Mouse (Mus musculus) E14TG2a.4 (cell line): ENCODE data around the gene Ndst2.

Experiments used
- H3K27me3 ChIP-seq: 2 replicates; pipeline ENCODE4 v1.6.1; 2014; ENCODE audit warnings: low read length, control low read depth; ENCODE audit not compliant: insufficient read depth
- H3K36me3 ChIP-seq: 2 replicates; pipeline ENCODE4 v1.6.1; 2014; ENCODE audit warnings: low read length, control low read depth; ENCODE audit not compliant: insufficient read depth
- H3K4me1 ChIP-seq: replicated peaks from 2 replicates; pipeline ENCODE4 v1.6.1; 2014; ENCODE audit warnings: low read depth, low read length, control low read depth
- H3K4me3 ChIP-seq: replicated peaks from 2 replicates; pipeline ENCODE4 v1.5.1; 2014; ENCODE audit warnings: mild to moderate bottlenecking, low read length
- H3K9me3 ChIP-seq: 2 replicates; pipeline ENCODE4 v1.6.1; 2014; ENCODE audit warnings: low read length, control low read depth
- CTCF ChIP-seq: conservative IDR thresholded peaks from 2 replicates; pipeline ENCODE4 v1.5.1; 2014; ENCODE audit warnings: low read length
- NANOG ChIP-seq: IDR thresholded peaks from 2 replicates; pipeline ENCODE4 v1.6.1; 2014; ENCODE audit warnings: borderline replicate concordance, low read length, mixed read lengths
- POU5F1 ChIP-seq: IDR thresholded peaks from 2 replicates; pipeline ENCODE4 v1.6.1; 2014; ENCODE audit warnings: low read length, borderline replicate concordance

The Ndst2 gene

GRCm38 (mm10) chr14:20700362-20700761, 34.0 kb downstream of the Ndst2 start:
- Histone ChIP-seq H3K4me1 (peaks cover 60% of the 10 kb centered on the region), H3K36me3 (peaks cover 64% of the 10 kb centered on the region), H3K9me3 (no peaks in the 10 kb centered on the region), H3K4me3 (no peak overlapping the region), H3K27me3 (no peaks in the 10 kb centered on the region)
- TF ChIP-seq POU5F1 = no peak
- no peak for TF ChIP-seq NANOG
- no peak for TF ChIP-seq CTCF

- H3K4me1 ChIP-seq = peaks cover 66% of the 10 kb centered on the region
- no peaks in the 10 kb centered on the region for H3K27me3 ChIP-seq
- no peaks in the 10 kb centered on the region for H3K9me3 ChIP-seq
- TF ChIP-seq NANOG = no peak
- no peak for TF ChIP-seq CTCF
- no peak for TF ChIP-seq POU5F1
- H3K36me3 ChIP-seq = peaks cover 58% of the 10 kb centered on the region
- H3K4me3 ChIP-seq = no peak overlapping the region
Measured at GRCm38 (mm10) chr14:20698515-20698914, 35.8 kb downstream of the Ndst2 start.

GRCm38 (mm10) chr14:20696986-20697385, 37.4 kb downstream of the Ndst2 start:
- peaks cover 73% of the 10 kb centered on the region for H3K36me3 ChIP-seq
- no peaks in the 10 kb centered on the region for H3K27me3 ChIP-seq
- H3K9me3 ChIP-seq = no peaks in the 10 kb centered on the region
- no peak for TF ChIP-seq NANOG
- TF ChIP-seq POU5F1 = no peak
- no peak for TF ChIP-seq CTCF
- peaks cover 66% of the 10 kb centered on the region for H3K4me1 ChIP-seq
- H3K4me3 ChIP-seq = peak overlapping the region; percentile 94; the same call in 1 of the 2 replicates

- peak overlapping the region; percentile 94 for H3K4me3 ChIP-seq
- H3K9me3 ChIP-seq = no peaks in the 10 kb centered on the region
- peaks cover 56% of the 10 kb centered on the region for H3K4me1 ChIP-seq
- no peak for TF ChIP-seq POU5F1
- no peak for TF ChIP-seq CTCF
- no peak for TF ChIP-seq NANOG
- peaks cover 83% of the 10 kb centered on the region for H3K36me3 ChIP-seq
- H3K27me3 ChIP-seq = no peaks in the 10 kb centered on the region
Measured at GRCm38 (mm10) chr14:20695761-20696520, 38.4 kb downstream of the Ndst2 start.

GRCm38 (mm10) chr14:20694884-20695760, 39.2 kb downstream of the Ndst2 start, which contains the start of gene Fut11:
Gene Fut11 (plus strand): TSS chr14:20694968.
- H3K36me3 ChIP-seq = peaks cover 83% of the 10 kb centered on the region
- no peak for TF ChIP-seq POU5F1
- no peak for TF ChIP-seq NANOG
- H3K27me3 ChIP-seq = no peaks in the 10 kb centered on the region
- peaks cover 47% of the 10 kb centered on the region for H3K4me1 ChIP-seq
- peak within 1 kb of the TSS; percentile 94 for H3K4me3 ChIP-seq
- H3K9me3 ChIP-seq = no peaks in the 10 kb centered on the region

GRCm38 (mm10) chr14:20694185-20694883, 40.0 kb downstream of the Ndst2 start:
- no peaks in the 10 kb centered on the region for H3K27me3 ChIP-seq
- H3K4me3 ChIP-seq = peak overlapping the region; percentile 94
- TF ChIP-seq NANOG = no peak
- H3K36me3 ChIP-seq = peaks cover 83% of the 10 kb centered on the region
- peaks cover 45% of the 10 kb centered on the region for H3K4me1 ChIP-seq
- H3K9me3 ChIP-seq = no peaks in the 10 kb centered on the region

- Histone ChIP-seq H3K9me3 (no peaks in the 10 kb centered on the region), H3K4me1 (peaks cover 43% of the 10 kb centered on the region), H3K4me3 (no peak overlapping the region), H3K27me3 (no peaks in the 10 kb centered on the region), H3K36me3 (peaks cover 83% of the 10 kb centered on the region)
- TF ChIP-seq NANOG (no peak), CTCF (no peak), POU5F1 (no peak)
Measured at GRCm38 (mm10) chr14:20693589-20694101, 40.7 kb downstream of the Ndst2 start.

- TF ChIP-seq NANOG (no peak), POU5F1 (no peak), CTCF (no peak)
- Histone ChIP-seq H3K9me3 (no peaks in the 10 kb centered on the region), H3K4me1 (peaks cover 24% of the 10 kb centered on the region), H3K36me3 (peaks cover 85% of the 10 kb centered on the region), H3K27me3 (no peaks in the 10 kb centered on the region), H3K4me3 (no peak overlapping the region)
Measured at GRCm38 (mm10) chr14:20691772-20692171, 42.6 kb downstream of the Ndst2 start.
